Mouse (Mus musculus) E14TG2a.4 (cell line): ENCODE data around the gene Flrt2.

Experiments used
- CTCF ChIP-seq: conservative IDR thresholded peaks from 2 replicates; pipeline ENCODE4 v1.5.1; 2014; ENCODE audit warnings: low read length
- POU5F1 ChIP-seq: IDR thresholded peaks from 2 replicates; pipeline ENCODE4 v1.6.1; 2014; ENCODE audit warnings: low read length, borderline replicate concordance

- TF ChIP-seq CTCF (no peak), POU5F1 (no peak)
These were observed 57.2 kb downstream of the Flrt2 start for GRCm38 (mm10) chr12:95749248-95749647.
